Mouse (Mus musculus) intestine, postnatal 0 days (tissue): ENCODE data around the gene Wdfy3. TPM values are rescaled to one million over a fixed set of nuclear protein-coding genes. Genes with fewer than 3 reads are reported as not detected.

ENCODE experiments used
- ATAC-seq: fragments of 200-750 bp; cut with Nextera tagmentation; 2 replicates; pipeline ENCODE4 v1.8.0; 2017; ENCODE audit warnings: mild to moderate bottlenecking, moderate TSS enrichment, moderate library complexity
- H3K27ac ChIP-seq: fragments of 300-500 bp; sonication (generic); 2 replicates; pipeline ENCODE4 v1.5.1; 2014; ENCODE audit warnings: mild to moderate bottlenecking, low read depth, low read length, moderate library complexity
- H3K27me3 ChIP-seq: fragments of 300-500 bp; sonication (generic); replicated peaks from 2 replicates; pipeline ENCODE4 v1.6.1; 2014; ENCODE audit warnings: low read length, mixed read lengths; ENCODE audit not compliant: control insufficient read depth, insufficient read depth
- H3K36me3 ChIP-seq: fragments of 300-500 bp; sonication (generic); 2 replicates; pipeline ENCODE4 v1.6.1; 2014; ENCODE audit warnings: mild to moderate bottlenecking, moderate library complexity; ENCODE audit not compliant: control insufficient read depth, insufficient read depth
- H3K4me1 ChIP-seq: fragments of 300-500 bp; sonication (generic); replicated peaks from 2 replicates; pipeline ENCODE4 v1.6.1; 2014; ENCODE audit warnings: antibody characterized with exemption, low read length, mixed read lengths; ENCODE audit not compliant: control insufficient read depth, insufficient read depth
- H3K4me2 ChIP-seq: fragments of 300-500 bp; sonication (generic); replicated peaks from 2 replicates; pipeline ENCODE4 v1.6.1; 2014; ENCODE audit warnings: low read depth, mild to moderate bottlenecking, moderate library complexity
- H3K4me3 ChIP-seq: fragments of 300-500 bp; sonication (generic); 2 replicates; pipeline ENCODE4 v1.5.1; 2014; ENCODE audit warnings: low read depth, low read length
- H3K9ac ChIP-seq: fragments of 300-500 bp; sonication (generic); 2 replicates; pipeline ENCODE4 v1.6.1; 2014; ENCODE audit warnings: mild to moderate bottlenecking, low read depth, low read length
- H3K9me3 ChIP-seq: fragments of 300-500 bp; sonication (generic); 2 replicates; pipeline ENCODE4 v1.6.1; 2016; ENCODE audit warnings: mixed run types; ENCODE audit not compliant: control insufficient read depth
- CTCF ChIP-seq: sonication (generic); IDR thresholded peaks from 2 replicates; pipeline ENCODE4 v1.5.1; 2016; ENCODE audit warnings: low read depth, mild to moderate bottlenecking, control low read depth, antibody characterized with exemption, moderate library complexity
- WGBS: fragments of 180-500 bp; shearing (Covaris S2); extraction: QIAGEN DNeasy Blood & Tissue Kit; methylation state at CpG from one replicate; pipeline ENCODE4 v1.1.7; 2014; 5-methylcytosine and 5-hydroxymethylcytosine counted together
- polyA plus RNA-seq: library from polyadenylated mRNA; unstranded; fragments of >200 nt; fragmentation: Nextera tagmentation; extraction: Ambion mirVana; gene quantifications from 2 replicates; pipeline ENCODE4 v1.2.1, GENCODE M21; 2015

Gene Wdfy3
- polyA plus RNA-seq, 1 experiment from 2014 or later = 7.0 TPM

DNA sequence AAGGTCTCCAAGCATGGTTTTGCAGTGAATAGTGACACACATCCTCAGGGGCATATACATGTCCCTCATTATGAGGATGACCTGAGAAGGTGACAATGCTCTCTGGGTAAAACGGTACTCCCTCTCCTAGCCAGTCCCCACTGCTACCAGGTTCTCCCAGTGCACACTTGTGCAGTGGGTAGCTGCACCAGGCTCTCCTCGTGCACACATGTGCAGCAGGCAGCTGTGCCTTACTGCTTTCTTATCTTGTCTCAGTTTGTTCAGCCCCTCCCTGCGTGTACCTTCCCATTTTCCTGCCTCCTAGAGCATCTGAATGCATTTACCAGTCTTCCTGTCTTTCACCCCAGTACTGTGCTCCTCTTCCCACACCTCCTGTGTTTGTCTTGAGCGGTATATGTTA is 277.1 kb downstream of the Wdfy3 start:
- Histone ChIP-seq H3K4me3 (no peak overlapping the region), H3K9ac (no peak overlapping the region), H3K4me2 (no peak overlapping the region), H3K36me3 (no peaks in the 10 kb centered on the region), H3K4me1 (no peaks in the 10 kb centered on the region; the same call in 1 of the 2 replicates), H3K27me3 (no peaks in the 10 kb centered on the region), H3K27ac (no peak overlapping the region), H3K9me3 (no peaks in the 10 kb centered on the region)
- 38% methylated on average over 4 of the region's 4 CpGs for WGBS
- no peak for TF ChIP-seq CTCF
- peak; percentile 56 for ATAC-seq

DNA sequence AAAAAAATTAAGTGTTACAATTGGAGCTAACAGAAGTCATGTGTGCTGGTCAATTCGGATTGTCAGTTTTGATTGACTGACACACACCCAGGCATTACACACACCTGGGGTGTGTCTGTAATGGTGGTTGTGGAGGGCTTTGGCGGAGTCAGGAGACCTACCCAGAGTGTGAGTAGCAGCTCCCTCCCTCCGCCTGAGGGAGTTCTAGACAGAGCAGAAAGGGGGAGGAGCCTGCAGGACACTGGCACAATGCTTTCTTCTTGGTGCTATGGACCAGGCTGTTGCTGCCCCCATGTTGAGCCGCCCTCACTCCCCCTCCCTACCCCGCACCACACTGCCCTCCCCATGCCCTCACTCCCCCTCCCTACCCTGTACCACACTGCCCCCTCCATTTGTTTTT is 279.2 kb downstream of the Wdfy3 start:
- Histone ChIP-seq H3K27ac (no peak overlapping the region), H3K4me2 (no peak overlapping the region), H3K4me1 (no peaks in the 10 kb centered on the region), H3K9ac (no peak overlapping the region), H3K36me3 (no peaks in the 10 kb centered on the region), H3K27me3 (no peaks in the 10 kb centered on the region), H3K9me3 (no peaks in the 10 kb centered on the region), H3K4me3 (no peak overlapping the region)
- WGBS = 71% methylated on average over 4 of the region's 5 CpGs
- TF ChIP-seq CTCF = no peak
- ATAC-seq = no peak

DNA sequence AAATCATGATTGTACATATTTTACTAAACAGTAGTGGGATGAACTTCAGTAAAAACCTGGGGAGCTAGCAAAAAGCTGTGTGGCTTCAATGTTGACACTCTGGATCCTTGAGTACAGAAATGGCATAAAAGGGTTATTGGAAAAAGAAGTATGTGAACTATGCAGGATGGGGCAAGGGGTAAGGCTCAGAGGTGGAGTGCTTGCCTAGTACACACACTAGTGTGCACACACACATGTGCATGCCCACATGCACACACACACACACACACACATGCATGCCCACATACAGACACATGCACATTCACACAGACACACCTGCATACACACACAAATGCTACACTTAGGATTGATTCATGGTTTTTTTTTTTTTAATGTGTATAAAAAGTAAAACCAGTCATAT is 280.0 kb downstream of the Wdfy3 start:
- no peak for ATAC-seq
- Histone ChIP-seq H3K27me3 (no peaks in the 10 kb centered on the region), H3K9me3 (no peaks in the 10 kb centered on the region), H3K27ac (no peak overlapping the region), H3K4me2 (no peak overlapping the region), H3K9ac (no peak overlapping the region), H3K4me1 (no peaks in the 10 kb centered on the region), H3K4me3 (no peak overlapping the region), H3K36me3 (no peaks in the 10 kb centered on the region)
- no peak for TF ChIP-seq CTCF

DNA sequence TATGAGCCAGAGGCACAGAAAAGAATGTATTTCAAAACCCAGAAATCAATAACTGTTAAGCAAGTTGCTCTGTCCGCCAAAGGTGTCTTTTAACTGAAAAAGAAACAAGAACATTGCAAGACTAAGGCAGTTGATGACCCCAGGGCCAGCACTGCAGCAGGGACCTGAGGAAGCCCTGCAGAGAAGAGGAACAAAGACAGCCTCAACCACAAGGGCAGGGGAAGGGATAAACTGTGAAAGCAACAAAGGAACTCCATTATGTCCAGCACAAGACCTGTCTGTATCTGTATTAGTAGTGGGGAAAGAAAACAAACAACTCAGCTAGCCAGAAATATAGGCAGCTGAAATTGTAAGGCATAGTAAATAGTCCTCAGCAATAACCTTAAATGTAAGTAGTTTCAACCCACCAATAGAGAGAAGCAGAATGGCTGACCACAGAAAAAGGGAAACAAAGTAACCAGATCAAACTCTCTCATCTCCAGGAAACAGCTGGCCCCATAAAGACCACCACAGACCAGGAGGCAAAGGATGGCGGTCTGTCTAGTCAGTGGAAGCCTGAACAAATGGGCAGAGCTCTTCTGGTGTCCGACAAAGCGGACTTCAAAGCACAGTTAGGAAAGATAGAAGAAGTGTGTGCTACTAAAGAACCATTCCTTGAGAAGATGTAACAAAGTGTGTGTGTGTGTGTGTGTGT is 283.7 kb downstream of the Wdfy3 start:
- no peaks in the 10 kb centered on the region for H3K27me3 ChIP-seq
- no peak for ATAC-seq
- no peaks in the 10 kb centered on the region for H3K4me1 ChIP-seq
- no peaks in the 10 kb centered on the region for H3K9me3 ChIP-seq
- 88% methylated on average over 4 of the region's 4 CpGs for WGBS
- H3K27ac ChIP-seq = no peak overlapping the region
- H3K9ac ChIP-seq = no peak overlapping the region
- no peak overlapping the region for H3K4me3 ChIP-seq
- no peaks in the 10 kb centered on the region for H3K36me3 ChIP-seq
- H3K4me2 ChIP-seq = no peak overlapping the region
- TF ChIP-seq CTCF = no peak

DNA sequence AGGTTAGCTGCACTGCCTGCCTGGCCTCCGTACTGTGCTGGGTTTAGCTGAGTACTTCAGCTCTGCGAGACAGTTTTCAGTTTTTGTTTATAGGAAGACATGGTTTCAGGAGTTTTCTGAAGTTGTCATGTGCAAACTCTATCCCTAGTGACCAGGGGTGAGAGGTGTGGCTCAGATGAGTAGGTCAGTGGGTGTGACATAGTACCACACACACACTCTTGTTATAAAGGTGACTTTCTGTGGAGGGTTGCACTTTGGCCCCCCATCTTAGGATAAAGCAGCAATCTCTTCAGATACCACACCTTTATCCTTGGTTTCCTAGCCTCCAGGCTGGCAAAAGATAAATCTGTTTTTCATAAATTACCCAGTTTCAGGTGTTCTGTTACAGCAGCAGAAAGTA is 284.9 kb downstream of the Wdfy3 start:
- no peak overlapping the region for H3K4me2 ChIP-seq
- no peaks in the 10 kb centered on the region for H3K4me1 ChIP-seq
- 0 out of 2 replicates have a peak overlapping the region, but pooled peaks have one; percentile 46 for H3K27ac ChIP-seq
- H3K9me3 ChIP-seq = no peaks in the 10 kb centered on the region
- no peak overlapping the region for H3K9ac ChIP-seq
- H3K27me3 ChIP-seq = no peaks in the 10 kb centered on the region
- 58% methylated on average over 2 of the region's 2 CpGs for WGBS
- TF ChIP-seq CTCF = no peak
- no peak overlapping the region for H3K4me3 ChIP-seq
- H3K36me3 ChIP-seq = no peaks in the 10 kb centered on the region
- ATAC-seq = peak; percentile 78

DNA sequence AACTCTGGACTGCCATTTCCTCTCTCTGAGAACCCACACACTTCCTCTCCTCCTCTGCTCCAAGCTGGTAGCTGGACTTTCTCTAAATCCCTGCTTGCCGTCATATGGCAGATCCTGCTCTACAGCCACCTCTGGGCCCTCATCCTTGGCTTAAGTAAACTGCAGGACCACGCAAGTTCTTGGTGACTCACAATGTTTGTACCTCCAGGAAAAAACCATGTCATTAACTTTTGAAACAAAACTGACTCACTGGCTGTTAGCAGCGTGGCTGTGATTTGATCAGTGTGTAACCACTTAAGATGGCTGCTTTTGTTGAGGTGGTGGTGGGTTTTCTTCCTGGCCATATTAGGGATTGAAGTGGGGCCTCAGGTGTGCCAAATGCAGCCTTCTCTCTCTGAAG is 285.4 kb downstream of the Wdfy3 start:
- WGBS = 40% methylated on average over 3 of the region's 3 CpGs
- no peak overlapping the region for H3K9ac ChIP-seq
- no peaks in the 10 kb centered on the region for H3K4me1 ChIP-seq
- no peaks in the 10 kb centered on the region for H3K9me3 ChIP-seq
- no peaks in the 10 kb centered on the region for H3K27me3 ChIP-seq
- ATAC-seq = peak; percentile 68
- H3K27ac ChIP-seq = 0 out of 2 replicates have a peak overlapping the region, but pooled peaks have one; percentile 46
- H3K4me2 ChIP-seq = no peak overlapping the region
- H3K4me3 ChIP-seq = no peak overlapping the region
- TF ChIP-seq CTCF = no peak
- H3K36me3 ChIP-seq = no peaks in the 10 kb centered on the region
